Mouse (Mus musculus) bone marrow, adult 2 months (tissue): Measurements from ENCODE around the gene Dirc2.

Experiments
- CTCF ChIP-seq: fragments of 200-500 bp; IDR thresholded peaks from 2 replicates; pipeline ENCODE4 v1.5.1; 2011; ENCODE audit warnings: low read length, control low read depth; ENCODE audit not compliant: control insufficient read depth, insufficient read depth
- POLR2A ChIP-seq: fragments of 200-500 bp; IDR thresholded peaks from 2 replicates; pipeline ENCODE4 v1.6.1; 2011; ENCODE audit warnings: low read depth, mild to moderate bottlenecking, control low read depth, low read length, borderline replicate concordance; ENCODE audit not compliant: control insufficient read depth

DNA sequence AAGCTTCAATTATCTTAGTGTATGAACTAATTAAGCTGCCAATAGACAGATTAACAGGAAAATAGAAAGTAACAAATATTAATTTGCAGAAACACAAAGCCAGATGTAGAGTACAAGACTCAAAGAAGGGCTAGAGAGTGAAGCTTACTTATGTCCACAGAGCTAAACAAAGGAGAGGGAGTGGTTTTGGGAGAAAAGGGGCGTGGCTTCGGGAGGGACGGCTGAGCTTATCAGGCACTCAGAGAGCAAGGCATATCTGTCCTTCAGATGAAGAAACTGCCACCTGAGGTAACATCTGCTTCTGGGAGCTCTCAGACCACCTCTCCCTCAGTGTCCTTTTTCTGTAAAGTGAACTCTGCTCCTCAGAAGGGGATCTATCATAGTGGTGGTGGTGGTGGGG lies 90.7 kb downstream of the Dirc2 start:
- TF ChIP-seq CTCF, result no peak
- TF ChIP-seq POLR2A, result no peak
